Mouse (Mus musculus) right cerebral cortex, postnatal 25 days (tissue): ENCODE data around the gene Smtnl2.

Experiments
- DNase-seq: peaks from one replicate; pipeline ENCODE4 v3.0.0; 2022

Smtnl2 gene

DNA sequence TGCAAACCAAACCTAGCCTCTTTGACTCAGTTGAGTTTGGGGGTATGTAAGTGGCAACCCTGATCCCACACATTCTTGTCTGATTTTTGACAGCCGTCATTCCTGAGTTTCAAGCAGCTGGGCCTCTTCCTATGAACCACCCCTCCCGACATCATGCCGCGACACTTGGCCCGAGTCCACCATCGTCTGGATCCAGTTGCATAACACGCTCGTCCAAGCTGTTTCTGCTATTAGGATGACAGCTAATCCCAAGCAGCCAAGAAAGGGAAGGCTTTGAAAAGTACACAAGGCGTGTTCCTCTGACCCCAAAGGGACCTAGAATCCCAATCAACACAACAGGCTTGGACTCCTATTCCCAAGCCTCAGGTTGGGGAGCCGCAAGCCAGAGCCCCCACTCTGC, 14.4 kb downstream of the Smtnl2 start:
- no peak for DNase-seq

DNA sequence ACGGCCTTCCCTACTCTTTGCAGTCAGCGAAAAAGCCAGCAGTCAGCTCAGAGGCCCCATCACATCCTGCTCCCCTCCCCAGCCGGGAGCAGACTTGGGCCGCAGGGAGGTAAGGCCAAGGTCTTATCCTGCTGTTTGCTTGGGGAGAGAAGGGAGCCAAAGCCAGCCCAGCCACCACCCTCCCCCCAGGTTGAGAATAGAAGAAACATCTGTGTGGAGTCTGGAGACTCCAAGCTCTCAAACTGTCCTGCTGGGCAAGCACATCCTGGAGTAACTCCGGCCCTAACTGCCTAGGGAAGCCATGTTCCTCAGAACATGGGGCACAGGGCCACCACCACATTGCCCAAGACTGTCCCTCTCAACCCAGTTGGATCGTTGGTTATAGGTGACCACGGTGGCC, 14.9 kb downstream of the Smtnl2 start:
- DNase-seq: no peak

DNA sequence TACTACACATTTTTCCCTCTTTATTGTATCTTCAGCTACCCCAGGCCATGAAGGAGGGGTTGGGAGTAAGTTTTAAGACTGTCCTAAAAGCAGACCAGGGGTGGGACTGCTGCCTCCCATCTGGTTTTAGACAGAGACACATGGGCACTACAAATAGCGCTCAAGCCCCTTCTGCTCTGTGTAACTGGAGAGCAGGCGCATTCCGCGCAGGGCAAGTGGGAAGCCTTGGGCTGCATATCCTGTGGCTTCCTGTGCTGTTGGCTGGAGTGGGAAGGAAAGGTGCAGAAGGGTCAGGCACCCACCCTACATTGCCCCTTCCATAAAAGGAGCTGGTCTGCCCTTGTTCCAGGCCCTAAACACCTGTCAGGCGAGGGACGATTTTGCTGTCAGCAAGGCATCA, 15.9 kb downstream of the Smtnl2 start:
- DNase-seq: no peak

DNA sequence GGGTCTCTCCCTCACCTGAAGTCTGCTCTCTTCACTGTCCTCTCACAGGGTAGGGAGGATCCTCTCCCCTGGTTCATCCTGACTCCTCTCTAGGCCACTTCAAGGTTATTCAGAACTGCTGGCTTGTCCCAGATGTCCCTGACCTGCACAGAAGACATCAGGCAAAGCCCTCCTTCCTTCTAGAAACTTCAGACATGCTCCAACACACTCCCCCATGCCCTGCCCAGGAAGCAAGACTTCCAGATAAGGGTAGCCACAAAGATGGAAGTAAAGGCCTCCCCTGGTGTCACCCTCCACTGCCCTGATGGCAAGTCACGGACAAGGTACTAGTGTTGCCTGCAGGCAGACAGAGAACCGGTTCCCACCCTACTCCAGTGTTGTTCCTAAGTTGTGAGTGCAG, 16.8 kb downstream of the Smtnl2 start:
- no peak for DNase-seq

DNA sequence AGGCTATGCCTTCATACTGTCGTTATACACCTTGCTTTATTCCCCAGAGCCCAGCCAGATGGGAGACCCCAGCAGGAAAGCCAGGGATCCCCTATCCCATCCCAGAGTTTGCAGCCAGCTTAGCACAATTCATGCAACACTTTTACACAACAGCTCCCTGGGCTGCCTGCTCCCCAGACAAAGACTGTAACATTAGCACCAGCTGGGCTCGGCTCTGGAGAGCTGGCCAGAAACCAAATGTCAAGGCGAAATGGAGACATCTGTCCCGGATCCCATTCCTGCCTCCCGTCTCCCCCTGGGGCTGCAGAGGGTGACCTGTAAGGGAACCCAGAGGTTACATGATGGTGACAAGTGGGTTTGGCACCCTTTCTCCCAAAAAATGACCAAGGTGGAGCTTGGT, 17.8 kb downstream of the Smtnl2 start:
- DNase-seq: no peak

DNA sequence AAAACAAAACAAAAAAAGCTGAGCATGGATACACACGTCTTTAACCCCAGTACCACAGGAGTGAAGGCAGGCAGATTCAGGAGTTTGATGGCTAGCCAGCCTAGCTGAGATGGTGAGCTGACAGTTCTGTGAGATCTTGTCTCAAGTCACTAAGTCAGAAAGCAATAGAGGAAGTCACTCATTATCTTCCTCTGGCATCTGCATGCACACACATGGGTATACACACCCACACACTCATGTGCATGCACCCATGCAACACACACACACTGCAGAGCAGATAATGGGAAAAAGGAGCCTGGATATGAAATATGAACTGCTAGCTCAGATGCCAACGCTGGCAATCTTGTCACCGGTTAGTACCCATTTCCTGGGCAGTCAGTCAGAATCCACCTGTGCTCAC, 18.3 kb downstream of the Smtnl2 start:
- DNase-seq: no peak

DNA sequence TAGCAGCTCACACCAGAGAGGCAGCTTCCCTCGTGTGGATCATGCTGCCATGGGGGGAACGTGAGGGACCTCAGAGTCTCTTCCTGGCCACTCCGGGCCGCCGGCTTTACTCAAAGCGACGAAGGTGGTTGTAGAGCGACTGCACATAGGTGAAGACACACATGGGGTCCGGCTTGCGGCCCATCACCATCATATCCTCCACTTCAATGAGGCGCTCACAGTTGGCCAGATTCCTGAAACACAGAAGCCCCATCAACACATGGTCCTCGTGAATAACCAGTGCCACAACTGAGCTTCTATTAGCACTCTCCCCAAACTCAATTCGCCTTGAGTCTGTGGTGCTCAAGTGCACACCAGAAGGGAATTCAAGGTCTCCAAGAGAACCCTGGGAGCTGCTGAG, 20.3 kb downstream of the Smtnl2 start:
- DNase-seq: no peak

DNA sequence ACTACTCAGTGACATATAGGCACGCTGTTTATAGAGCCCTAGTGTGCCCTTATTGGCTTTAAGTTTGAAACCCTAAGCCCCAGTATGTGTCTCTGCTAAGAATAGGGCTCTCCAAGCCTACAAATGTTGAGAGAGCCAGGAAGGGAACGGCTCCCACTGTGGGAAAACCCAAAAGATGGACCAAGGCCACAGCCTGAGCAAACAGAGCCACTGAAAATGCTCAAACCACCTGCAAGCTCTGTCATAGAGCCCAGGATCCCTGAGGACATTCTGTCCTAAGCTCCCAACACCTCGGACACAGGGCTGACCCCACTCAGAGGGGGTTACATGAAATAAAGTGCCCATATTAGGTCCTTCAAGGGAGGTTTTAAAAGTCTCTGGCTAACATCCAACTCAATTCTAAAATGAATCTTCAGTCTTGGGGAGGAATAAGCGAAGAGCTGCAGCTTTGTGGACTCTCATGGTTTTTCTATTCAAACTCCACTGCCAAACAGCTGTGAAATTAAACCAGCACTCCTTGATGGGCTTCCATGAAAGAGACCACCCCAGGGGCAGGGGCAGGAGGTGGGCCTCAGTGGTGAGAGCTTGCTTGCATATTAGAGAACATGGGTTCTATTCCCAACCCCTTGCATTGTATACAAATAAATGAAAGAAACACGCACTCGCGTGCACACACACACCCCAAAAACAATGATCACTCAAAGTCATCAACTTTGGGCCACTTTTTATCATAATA, 21.9 kb downstream of the Smtnl2 start:
- DNase-seq: no peak

DNA sequence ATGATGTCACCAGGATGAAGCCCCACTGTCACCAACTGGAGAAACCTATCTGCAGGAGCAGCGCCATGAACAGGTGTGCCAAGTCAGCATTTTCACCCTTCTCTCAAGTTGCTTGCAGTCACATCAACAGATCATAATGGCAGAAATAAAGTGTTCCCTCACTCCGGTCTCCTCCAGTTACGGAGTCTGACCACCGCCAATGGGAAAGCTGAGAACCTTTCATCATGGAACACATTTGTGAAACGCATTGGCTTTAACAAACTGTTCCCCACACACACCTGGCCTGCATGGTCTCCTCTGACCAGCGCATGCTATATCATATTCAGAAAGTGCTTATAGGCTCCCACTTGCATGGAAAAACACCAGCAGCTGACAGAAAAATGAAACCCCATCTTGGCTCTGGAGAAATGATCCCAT, 23.4 kb downstream of the Smtnl2 start:
- no peak for DNase-seq

DNA sequence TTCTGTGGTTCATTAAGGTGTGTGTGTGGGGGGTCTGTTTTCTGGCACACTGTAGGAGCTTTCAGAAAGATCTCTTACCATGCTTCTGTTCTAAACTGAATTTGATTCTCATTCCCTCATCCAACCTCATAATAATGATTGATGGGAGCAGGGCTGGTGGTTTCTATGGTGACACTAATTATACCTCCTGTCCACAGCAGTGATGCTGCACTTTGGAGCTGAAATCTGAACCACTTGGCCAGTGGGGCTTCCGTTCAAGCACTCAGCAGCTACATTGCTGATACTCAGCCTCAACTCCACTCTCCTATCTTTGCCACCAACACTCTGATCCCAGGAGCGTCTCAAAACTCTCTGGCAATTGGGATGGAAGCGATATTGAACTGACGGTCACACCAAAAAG, 32.2 kb downstream of the Smtnl2 start:
- DNase-seq: no peak

DNA sequence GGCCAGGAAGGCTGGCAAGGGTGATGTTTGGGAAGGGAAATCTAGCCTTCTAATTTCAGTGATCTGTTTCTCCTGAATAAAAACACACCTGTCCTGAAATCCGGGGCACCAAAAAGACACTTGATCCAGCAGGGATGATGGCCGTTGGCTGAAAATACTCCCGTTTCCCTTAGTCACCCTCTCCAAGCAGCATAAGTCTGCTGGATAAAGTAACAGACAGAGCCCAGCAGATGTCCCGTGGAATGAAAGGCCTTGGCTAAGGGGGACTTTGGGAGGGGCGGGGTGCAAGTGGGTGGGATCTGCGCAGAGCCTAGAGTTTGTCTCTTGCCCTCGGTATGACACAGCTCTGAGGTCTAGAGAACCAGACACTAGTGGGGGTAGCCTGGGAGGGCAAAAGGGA, 33.3 kb downstream of the Smtnl2 start:
- DNase-seq: no peak

DNA sequence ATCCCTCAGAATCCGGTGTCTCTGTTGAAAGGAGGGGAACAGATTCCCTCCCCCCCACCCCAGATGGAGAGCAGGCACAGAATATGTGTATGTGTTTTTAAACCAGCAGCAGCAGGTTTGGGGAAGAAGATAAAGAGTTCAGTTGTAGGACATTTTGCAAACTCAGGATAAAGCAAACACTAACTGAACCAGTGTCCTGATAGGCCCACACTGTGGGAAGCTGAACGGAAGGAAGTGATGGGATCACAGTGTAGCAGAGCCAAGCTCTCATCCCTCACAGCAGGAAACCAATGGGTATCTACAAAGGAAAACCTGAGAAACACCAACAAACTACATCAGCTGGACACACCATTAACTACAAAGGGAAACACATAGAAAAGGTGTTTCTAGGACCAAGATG, 35.0 kb downstream of the Smtnl2 start:
- no peak for DNase-seq

DNA sequence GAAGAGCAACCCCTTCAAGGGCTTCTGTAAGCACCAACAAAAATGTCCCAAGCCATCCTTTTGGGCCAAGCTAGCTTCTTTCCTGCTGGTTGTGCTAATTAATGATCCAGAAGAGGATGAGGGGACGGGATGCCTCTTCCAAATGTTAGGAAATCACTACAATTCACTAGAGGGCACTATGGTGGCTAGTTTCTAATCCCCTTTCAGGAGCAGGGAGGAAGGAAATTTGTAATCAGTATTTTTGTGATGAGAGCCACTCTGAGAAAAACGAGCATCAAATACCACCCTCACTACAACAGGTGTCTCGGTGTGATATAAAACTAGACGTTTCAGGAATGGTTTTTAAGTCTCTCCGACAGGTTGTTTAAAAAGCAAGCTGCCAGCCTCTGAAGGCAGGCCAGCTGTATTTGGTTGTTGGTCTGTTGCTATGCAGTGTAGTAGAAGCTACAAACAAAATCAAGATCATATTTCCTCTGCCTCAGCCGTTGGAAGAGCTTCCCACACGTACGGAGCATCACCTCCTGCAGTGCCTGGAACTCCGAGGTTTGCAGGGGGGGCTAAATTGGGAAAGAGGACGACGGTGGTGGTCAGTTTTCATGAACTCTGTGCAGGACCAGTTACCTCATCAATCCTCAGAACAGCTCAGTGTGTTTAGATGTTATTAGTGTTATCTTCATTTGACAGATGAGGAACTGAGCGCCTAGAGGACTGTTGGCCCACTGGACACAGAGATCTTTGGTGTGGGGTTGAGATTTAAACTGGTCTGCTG, 41.4 kb downstream of the Smtnl2 start:
- DNase-seq: no peak

DNA sequence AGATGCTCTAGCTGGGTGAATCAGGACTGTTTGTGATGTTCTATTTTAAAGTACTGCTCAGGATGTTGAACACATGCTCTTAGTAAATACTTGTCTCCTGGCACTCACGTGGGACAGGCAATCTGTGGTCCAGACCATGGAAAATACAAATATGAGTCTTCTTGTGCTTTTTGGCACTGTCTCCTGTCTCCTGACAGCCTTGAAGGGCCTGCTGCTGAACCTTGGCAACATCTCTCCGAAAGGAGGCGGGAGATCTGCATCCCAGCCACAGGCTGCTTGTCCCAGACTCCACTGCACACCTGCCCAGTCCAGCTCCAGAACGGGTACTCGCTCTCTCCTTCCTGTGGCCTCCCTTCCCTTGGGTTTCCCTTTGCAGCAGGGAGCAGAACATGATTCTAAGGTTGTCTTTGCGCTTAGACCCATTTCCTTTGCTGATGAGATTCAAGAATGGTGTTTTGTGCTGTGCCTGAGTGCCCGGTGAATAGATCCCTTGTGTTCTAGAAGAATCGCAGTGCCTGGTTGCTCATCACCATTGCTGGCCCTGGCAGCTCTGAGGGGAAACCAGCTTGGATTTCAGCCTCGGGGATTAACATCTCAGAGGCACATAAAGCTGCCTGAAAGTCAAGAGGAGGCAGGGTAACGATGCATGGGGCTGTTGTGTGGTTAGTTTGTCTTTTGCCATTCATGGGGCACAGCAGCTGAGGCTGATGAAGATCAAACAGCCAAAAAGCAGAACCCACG, 43.4 kb downstream of the Smtnl2 start:
- DNase-seq: no peak

DNA sequence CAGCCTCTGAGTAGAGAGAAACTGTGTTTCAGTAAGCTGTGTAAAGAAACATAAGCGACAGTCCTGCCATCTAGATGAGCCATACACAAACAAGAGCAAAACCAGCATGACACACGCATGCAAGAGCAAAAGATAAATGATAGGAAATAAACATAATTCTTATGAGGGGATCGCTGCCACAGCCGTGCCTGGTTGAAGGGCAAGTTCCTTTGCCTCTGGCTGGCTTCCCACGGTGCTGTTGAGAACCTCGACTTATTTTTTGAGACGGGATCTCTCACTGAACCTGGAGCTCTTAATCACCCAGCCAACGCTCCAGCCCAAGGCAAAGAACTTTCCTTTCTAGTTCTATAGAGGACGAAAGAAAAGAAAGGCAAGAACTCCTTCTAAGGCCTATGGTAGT, 45.4 kb downstream of the Smtnl2 start:
- DNase-seq: no peak

DNA sequence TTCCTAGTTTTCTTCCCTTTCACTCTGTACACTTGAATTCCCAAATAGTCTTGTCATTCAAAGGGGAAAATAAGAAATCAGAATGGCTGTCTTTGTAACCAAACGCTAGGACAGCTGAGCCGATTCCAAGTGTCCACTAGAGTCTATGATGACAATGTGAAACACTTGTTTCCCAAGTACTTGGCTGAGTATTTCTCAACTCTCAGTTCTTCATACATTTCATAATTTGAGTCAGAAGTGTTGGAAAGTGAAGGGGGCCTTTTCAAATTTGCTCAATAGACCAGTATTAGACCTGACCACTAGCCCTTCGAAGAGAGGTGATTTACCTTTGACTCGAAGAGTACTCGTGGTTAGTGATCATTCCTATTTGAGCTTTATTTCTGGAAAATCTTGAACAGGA, 47.0 kb downstream of the Smtnl2 start:
- DNase-seq: no peak

DNA sequence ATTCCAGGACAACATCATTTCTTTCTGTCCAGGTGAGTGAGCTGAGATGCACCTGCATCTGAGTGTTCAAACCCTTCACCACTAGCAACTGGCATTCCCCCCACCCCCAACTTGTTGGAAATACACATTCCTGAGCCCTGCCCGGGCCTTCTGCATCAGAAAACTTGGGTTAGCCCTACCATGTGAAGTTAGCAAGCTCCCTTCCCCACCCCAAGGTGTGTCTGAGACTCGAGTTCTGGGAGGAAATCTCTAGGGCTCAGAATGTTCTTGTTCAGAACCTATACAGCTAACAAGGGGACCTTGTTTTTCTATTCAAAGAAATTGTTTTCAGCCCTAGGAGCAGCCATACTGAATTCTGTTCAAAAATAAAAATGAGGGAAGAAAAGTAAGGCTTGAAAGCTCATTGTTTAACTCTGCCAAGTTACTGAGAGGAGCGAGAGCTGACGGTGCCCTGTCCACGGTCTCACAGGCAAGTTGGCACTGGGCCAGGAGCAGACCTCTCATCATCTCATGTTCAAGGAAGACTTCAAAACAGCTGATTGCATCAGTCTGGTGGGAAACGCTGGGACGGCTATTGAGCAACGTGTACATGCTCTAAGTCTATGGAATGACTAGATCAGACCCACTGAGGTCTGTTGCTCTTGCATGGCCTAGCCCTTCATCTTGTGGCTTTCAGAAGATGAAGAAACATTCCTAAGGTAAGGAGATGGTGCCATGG, 47.8 kb downstream of the Smtnl2 start:
- no peak for DNase-seq

DNA sequence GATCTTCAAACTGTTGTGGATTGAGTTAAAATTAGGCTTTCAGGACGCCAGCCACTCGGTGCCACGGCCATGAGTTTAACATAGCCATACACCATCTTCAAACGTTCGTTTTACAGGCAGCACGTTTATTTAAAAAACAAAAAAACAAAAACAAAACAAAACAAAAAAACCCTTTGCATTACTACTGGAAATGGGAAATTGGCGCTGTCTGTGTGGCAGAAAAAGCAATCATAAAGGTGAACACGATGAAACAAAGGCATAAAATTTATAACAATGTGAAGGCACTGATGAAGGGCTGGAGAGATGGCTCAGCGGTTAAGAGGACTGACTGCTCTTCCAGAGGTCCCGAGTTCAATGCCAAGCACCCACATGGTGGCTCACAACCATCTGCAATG, 49.2 kb downstream of the Smtnl2 start, which contains the start of gene Tekt1:
Gene Tekt1 (minus strand): TSS at position 96 of the 395 bp plus-strand sequence.
- no peak for DNase-seq

DNA sequence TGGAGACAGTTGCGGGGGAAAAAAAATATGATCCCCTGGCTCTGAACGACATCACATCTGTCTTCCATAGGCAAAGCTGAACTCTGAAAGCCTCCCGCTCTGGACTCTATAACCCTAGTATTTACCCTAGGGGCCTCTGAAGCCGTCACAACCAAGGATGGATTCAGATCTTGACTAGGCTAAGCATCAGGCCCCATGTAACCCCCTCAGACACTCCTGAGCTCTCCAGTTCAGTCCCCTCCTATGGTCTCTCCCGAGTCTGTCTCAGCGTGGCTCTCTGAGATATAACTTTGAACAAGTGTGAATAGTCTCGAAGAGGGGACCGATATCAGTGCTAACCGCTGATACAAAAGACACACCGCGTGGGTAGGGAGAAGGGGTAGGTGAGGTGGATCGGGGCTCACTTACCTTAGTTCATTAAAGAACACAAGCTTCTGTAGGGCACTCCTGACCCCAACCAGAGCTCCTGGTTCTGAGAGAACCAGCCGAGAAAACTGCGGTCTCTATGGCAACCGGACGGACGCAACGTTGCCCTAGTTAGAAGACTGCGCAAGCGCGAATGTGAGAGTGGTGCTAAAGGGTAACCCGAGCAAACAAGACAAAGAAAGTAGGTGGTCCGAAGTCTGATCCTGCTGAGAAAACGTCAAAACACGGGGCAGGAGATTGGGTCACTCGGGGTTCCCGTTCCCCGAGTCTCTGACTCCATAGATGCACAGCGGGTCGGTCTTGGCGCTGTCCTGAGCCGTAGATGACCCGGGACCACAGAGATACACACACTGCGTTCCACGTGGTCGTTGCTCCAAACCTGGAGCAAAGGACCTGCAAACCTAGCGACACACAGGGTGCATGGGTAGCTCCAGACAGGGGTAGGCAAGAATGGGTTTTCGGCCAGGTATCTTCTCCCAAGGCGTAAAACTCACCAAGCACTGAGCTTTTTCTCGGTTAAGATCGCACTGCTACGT, 49.8 kb downstream of the Smtnl2 start:
- peak; percentile 64 for DNase-seq

DNA sequence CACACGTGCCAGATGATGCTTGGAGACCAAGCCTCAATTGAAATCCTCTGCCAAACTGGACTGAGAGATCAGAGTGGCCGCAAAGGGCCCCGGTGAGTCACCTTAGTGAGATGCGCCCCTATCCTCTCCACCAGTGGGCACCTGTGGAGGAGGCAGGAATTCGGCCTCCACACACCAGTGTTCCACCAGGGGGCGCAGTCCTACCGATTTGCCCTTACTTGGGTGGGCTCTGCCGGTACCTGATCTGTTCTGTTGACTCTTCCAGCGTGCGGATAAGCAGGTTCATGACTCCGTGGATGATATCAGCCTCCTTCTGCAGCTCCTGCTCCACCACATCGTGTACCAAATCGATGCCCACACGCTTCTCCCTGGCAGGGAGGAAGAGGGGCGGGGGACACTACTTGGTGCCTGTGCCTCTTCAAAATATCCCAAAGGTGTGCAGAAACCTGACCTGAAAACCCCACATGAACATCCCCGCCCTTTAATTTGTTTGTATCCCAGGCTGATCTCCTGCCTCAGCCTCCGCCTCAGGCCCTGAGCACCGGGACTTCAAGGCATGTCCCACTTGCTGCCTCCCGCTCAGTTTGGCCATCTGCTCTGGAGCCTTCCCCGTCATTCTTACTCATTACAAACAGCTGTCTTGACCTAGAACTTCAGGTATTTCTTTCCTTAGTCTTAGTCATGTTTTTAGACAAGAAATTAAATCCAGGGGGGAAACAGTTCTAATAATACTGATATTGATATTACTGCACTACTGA, 56.4 kb downstream of the Smtnl2 start:
- DNase-seq: peak; percentile 31

DNA sequence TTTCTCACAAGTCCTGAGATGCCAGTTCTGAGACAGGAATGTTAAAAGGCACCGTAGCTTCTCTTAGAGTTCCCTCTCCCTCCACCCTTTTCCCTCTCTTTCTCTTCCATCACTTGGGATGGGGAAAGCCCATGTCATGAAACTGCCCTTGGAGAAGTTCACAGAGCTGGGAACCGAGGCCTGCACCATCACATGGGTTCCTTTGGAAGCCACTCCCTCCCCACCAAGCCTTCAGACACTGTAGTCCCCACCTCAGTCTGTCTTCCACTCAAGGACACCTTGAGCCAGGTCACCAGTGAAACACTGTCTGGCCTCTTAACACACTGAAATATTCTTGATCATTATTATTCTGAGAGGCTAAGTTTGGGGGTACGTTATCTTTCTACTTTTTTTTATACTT, 58.3 kb downstream of the Smtnl2 start:
- no peak for DNase-seq
